Mouse (Mus musculus) T-cell, adult 2 months (primary cell): ENCODE data around the gene Ccdc63.
"Not testable (repeated sequence)": the region's sequence is repeated elsewhere in the genome, so short reads cannot be mapped to it uniquely, and the experiment has no call there.

Experiments used
- DNase-seq: peaks from one replicate; pipeline ENCODE4 v3.0.0; 2022; ENCODE audit warnings: low spot score

Gene Ccdc63

DNA sequence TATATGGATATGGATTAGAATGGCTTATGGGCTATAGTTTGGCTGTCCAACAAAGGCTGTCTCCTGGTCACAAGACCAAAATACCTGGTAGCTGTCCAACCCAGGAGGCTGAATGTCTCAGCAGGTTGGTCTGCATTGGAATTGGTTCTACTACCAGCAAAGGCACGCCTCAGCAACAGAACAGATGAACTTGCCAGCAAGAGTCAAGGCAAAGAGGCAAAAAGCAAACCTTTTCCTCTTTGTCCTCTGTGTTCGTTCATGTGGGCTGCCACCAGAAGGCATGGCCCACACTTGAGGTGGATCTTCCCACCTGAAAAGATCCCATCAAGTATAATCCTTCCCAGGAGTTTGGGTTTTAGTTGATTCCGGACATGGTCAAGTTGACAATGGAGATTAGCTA lies at the start of gene Ccdc63:
Gene Ccdc63 (minus strand): TSS at position 101 of the 400 bp plus-strand sequence.
- no peak for DNase-seq

DNA sequence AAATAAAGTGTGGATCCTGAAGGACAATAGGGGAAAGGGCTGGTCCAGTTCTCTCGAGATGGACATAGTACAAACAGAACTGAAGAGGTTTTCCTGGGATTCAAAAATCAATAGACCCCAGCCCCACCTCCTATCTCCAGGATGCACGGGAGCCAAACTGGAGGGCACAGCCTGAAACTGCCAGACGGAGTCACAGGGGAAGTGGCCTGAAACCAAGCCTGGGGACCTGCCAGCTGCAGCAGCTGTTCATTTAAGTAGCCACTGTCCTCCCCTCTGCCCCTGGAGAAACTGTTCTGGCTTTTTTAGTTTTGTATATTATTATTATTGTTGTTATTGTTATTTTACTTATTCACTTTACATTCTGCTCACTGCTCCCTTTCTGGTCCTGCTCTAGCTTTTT lies 48.5 kb upstream of the Ccdc63 start:
- DNase-seq = no peak

DNA sequence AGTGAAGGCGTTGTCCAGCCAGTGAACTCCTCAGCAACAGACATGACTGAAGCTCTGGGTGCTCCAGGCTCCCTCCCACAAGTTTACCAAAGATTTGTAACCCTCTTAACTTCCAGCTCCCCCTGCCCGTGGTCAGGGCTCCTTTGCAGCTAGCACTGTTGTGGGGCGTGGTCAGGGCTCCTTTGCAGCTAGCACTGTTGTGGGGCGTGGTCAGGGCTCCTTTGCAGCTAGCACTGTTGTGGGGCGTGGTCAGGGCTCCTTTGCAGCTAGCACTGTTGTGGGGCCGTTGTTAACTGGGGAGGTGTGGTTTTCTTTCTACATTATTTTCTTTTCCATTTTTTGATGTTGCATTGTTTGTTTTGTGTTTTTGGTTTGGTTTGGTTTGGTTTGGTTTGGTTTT lies 44.2 kb upstream of the Ccdc63 start:
- DNase-seq = not testable (repeated sequence)

DNA sequence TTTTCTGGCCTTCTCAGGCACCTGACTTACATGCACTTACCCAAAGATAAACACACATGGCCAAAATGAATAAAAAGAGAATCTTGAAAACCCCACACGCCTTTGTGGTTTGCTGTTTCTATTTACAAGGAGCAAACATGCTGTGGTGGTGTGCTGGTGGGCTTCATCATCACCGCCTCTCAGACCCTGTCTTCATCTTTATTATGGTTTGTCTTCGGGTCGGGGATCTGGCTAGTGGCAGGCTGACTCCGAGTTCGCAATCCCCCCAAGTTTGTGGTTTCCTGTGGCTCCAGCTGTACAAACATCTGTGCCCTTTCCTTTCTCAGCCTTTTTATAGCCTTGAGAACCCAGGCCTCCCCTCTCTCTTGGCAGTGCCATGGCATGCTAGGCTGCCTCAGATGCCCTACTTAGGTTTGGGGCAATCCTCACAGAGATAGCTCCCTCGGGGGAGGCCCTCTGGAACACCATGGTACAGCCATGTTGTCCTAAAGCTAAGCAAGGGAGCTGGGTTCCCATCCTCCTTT lies 43.7 kb upstream of the Ccdc63 start:
- DNase-seq = peak; percentile 34

DNA sequence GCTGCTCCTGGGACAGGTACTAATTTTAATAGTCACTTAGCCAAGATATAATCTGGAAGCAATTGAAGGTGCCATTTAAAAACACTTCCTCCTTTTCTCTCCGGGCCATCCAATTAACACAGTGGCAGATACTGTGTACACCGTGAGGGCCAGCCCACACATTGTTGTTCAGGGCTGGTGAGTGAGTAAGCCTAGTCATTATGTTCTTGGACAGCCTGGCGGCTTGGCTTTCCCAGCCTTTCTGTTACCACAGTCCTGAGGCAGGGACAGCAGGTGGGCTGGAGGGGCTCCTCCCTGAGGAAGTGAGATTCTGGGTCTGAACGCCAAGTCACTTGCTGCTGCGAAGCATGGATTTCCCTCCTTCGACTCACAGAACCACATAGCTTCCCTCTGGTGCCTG lies 39.0 kb upstream of the Ccdc63 start:
- no peak for DNase-seq

DNA sequence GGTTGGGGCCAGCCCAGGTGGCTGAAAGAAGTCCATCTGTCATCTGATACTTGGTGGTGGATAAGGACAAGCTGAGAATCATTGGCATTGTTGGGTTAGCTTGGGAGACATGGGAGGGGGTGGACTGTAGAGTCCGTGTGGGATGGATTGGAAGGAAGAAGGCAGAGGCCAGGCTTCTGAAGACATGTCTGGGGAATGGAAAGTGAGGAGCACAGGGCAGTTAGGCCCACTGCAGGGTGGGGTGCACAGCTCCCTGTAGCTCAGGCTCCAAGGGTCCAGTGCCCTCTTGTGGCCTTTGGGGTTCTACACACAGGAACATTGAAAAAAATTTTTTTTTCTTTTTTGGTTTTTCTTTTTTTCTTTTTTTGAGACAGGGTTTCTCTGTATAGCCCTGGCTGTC lies 35.8 kb upstream of the Ccdc63 start:
- DNase-seq = peak; percentile 71

DNA sequence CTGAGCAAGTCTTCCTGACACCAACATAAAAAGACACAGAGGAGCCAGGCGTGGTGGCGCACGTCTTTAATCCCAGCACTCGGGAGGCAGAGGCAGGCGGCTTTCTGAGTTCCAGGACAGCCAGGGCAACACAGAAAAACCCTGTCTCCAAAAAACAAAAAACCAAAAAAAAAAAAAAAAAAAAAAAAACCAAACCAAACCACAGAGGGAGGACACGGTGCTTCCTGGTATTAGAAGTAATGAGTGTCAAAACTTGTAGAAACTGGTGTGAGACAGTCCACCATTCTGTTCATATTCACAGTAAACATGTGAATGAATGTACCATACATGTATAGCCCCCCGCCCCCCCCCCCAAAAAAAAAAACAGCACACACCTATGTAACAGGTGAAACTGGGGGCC lies 35.3 kb upstream of the Ccdc63 start:
- DNase-seq = no peak

DNA sequence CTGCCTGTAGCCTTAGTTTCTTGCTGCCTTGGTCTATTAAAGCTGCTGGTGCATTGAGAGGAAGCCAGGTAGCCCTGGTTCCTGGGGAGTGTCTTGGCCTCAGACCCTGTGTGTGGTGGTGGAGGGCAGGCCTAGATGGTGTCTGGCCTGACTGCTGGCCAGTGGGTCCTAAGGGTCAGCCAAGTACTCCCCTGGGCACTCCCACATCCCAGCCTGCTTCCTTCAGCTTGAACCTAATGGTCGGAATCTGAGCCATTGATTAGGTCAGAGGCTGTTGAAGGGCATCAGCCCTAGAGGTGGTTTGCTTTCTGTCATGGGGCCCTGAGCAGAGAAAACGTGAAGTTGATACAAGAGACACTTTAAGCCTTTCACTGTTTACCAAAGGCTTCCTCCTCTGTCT lies 34.8 kb upstream of the Ccdc63 start:
- no peak for DNase-seq

DNA sequence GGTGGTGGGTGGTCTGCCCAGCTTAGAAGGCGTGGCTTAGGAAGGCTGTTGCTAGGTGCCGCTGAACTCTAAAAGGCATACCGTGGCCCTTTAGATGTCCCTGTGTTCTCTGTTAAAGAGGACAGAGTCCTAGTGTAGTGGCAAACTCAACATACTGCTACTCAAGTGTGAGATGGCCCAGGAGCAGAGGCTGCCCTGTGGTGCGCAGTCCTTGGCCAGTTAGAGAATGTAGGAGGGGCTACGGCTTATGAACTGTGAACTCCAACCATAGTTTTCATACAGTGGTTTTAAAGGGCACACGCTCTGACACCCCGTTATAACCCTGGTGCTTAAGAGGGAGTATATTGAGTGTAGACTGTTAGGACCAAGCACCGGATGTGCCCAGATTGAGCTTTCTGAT lies 30.4 kb upstream of the Ccdc63 start:
- no peak for DNase-seq

DNA sequence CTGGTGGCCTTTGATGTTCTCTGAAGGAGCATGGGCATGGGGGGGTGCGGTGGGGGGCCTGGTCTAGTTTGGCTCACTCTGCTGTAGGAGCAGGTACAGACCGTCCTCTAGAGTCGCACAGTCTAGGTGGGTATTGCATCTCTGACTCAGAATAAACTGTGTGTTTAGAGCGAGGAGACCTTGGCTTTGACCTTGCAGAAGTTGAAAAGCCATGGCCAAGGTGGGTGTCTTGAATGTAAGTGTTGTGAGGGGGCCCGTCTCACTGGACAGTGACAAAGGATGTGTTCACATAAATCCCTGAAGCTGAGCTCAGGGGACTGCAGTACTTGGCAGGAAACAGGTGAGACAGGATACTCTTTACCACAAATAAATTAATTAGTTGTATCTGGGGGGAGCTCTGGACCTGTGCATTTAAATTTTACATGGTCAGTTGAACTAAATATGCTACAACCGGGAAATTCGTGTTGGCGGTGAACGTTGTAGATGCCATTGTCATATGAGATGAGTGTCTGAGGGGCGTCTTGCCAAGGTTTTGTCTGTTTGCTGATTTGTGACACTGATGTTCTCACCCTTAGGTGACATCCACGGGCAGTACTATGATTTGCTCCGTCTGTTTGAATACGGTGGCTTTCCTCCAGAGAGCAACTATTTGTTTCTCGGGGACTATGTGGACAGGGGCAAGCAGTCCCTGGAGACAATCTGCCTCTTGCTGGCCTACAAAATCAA lies 27.9 kb upstream of the Ccdc63 start:
- no peak for DNase-seq

DNA sequence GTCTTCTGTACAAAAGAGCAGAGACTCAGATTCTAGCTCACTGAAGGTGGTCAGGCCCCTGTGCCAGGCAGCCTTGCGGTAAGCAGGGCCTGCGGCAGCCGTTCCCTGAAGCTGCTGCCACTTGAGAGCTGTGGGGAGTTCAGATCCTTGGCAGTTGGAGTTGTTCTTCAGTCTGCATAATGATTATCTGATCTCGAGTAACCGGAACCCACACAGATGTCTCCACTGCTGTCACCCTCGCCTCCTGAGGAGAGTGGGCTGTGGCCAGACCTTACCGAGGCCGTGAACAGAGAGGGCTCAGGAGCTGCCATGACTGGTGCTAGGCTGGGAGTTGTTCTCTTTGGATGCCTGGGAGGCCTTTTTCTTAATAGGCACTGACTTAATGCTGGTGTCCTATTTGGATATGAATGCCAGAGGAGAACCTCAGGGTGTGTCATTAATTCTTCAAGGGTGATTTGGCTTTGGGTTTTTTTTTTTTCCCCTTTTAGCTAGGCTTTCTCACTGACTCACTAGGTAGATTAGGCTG lies 26.1 kb upstream of the Ccdc63 start:
- peak; percentile 20 for DNase-seq

DNA sequence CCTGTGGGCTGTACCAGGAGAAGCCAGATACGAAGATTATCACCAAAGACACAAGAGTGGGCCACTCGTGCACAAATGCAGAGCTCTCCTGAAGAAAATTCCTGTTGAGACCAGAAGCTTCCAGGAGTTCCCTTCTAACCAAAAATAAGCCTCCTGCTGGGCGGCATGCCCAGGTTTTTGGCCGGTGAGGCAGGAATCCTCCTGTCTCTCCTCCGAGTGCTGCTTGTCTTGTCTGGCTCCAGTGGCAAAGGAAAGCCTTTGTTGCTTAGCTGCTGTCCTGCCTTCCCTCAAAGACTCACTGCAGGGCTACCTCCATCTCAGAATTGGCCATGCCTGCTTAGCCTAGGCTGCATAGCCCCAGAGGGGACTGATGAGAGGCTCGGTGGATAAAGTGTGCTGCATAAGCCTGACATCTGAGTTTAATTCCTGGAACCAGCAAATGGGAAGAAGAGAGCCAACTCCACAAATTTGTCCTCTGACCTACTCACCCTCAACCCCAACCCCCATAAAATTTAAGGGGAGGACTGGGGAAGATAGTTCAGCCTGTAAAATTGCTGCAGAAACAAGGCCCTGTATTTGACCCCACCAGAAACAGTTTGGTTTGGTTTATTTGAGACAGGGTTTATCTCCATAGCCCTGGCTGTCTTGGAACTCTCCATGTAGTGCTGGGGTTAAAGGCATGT lies 24.8 kb upstream of the Ccdc63 start:
- DNase-seq = no peak

DNA sequence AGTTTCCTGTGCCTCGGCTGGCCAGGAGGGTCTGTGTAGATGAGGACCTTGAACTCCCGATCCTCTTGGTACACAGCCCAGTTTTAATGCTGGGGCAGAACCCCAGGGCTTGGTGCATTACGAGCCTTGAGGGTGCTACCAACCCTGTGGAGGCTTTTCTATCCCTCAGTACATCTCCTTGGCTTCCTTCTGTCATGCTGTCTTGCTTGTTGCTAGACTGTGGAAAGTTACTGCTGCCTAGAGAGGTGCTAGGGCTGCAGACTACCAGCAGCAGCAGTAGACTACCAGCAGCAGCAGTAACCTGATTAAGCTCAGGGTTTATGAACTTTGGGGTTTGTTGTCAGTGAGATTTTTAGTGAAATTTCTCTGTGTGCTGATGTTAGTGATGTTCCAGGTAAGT lies 23.4 kb upstream of the Ccdc63 start:
- DNase-seq = no peak

DNA sequence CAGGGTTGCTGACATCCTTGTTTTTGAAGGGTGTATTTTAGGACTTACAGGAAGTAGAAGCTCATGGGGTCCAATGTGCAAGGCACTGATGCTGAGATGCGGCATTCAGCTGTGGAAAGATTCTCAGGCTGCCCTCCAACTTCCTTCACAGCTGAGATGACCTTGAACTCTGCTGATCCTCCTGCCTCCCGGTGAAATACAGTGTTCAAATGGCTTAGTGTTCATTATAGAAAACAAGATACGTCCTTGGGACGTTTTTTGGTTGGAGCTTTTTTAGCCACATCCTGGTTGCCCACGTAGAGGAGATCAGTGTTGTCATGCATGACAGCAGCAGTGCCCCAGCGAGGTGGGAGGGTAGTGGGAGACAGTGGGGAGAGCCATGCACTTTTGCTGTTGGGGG lies 22.6 kb upstream of the Ccdc63 start:
- DNase-seq = peak; percentile 81

DNA sequence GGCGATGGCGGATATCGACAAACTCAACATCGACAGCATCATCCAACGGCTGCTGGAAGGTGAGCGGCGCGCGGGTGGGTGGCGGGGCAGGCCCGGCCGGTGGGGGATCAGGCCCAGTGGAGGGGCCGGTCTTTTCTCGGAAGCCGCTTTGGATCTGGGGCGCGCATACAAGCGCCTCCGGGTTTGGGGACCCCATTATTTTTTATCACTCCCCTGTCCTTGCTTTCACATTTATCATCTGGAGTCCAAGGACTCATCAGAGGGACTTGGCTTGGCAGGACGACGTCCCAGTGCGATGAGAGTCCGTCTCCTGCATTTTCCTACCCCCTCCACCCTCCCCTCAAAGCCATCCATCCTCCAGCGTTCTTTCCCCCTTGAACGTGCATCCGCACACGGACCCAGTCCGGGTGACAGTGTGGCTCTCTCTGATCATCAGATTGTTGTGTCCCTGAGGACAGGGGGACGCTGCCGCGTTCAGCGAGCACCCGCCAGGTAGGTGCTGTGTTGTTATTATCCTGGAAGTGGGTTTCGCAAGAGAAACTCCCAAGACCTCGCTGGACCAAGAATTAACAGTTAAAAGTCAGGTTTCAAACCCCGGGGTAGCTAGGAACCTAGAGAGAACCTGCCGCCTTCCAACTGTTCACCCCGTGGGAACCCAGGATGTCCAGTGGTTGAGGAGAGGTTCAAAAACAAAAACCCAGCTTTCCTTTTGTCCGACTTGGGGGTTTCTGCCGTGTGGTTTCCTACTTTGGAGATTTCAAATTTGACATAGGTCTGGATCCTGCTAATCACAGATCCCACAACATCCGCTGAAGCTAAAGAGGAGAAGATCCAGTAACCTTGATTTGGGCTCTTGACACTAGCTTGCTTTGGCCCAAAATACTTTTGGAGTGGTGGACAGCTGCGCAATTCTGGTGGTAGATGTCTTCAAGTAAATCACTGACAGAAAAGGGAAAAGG lies 18.2 kb upstream of the Ccdc63 start:
- peak; percentile 24 for DNase-seq

DNA sequence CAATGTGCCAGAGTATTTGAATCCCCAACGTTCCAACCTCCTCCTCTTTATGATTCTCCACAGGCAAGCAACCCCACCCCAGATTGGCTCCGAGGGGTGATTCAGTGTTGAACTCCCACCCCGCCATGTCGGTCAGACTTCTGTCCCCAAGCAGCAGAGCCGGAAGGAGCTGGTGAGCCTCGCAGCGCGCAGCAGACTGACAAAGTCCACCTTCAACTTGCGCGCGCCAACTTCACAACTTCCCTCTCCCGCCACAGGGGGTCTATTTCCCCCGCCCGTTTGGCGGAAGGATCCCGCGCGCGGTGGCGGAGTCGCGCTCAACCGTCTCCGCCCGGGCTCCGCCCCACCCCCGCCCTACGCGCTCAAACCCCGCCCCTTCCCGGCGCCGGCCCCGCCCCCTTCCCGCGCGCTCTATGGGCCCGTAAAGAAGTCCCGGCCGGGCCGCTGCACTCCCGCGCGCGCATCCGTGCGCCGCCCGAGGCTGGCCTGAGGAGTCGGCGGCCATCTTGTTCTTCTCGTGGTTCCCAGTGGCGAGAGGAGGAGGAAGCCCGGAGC lies 17.3 kb upstream of the Ccdc63 start, which contains the start of gene Ppp1cc:
Gene Ppp1cc (plus strand): TSS at position 452 of the 555 bp plus-strand sequence.
- DNase-seq = peak; percentile 92

DNA sequence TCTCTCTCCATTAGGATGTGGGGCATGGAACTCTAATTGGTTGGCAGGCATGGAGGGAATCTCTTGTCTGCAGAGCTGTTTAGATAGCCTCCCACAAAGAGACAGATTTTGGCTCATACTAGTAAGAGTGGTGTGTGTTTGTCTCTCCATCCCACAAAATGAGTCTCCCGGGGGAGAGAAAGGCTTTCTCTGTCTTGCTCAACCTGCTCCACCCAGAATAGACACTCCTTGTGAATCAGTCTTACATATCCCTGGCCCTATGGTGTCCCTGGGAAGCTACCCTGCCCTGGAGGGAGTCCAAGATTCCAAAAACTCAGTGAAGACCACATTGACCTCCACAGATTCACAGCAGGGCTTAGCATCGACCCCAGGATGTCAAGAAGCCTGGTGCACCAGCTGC lies 15.9 kb upstream of the Ccdc63 start:
- DNase-seq = no peak

DNA sequence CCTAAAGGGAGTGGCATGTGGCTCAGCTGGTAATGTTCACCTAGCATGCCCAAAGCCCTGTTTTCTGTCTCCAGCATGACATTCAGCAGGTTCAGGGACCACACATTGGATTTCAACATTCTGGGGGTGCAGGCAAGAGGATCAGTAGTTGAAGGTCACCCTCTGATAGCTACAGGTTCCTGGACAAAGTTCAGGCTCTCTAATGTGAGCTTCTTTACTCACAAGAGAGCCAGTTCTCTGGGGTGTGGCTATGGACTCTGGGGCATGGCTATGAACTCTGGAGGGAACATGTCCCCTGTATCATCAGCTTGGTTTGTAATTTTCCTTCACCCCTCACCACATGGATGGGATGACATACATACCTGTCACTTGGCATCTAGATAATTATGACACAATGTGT lies 15.0 kb upstream of the Ccdc63 start:
- no peak for DNase-seq

DNA sequence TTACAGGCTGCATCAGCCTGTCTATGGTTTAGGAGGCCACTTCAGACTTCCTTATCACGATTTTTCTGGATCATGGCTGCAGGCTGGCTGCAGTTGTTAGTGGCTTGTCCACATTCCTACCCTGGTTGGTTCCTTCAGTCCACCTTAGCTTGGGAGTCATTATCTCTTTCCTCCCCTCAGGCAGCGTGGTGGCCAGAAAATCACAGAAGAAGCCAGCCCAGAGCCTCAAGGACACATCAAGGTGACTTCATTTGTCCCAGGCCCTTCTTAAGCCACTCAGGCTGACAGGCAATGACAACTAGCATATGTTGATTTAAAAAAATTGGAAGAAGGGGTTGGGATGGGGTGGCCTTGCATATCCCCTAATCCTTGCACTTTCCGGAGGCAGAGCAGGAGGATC lies 14.2 kb upstream of the Ccdc63 start:
- DNase-seq = no peak

DNA sequence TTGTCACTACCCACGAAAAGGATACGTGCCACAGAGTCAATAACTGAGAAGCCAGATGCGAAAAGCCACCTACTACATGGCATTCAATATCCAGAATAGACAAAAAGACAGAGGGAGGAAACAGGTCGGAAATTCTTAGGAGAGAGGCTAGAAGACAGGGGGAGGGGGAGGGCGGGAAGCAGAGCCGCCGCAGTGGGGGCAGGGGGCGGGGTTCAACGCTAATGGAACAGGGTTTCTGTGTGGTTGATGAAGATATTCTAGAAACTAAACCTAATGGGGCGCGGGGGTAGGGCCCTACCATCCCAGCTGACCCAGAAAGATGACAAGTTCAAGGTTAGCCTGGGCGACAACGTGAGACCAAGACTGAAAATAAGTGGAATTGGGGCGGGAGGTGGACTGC lies 13.4 kb upstream of the Ccdc63 start:
- no peak for DNase-seq

DNA sequence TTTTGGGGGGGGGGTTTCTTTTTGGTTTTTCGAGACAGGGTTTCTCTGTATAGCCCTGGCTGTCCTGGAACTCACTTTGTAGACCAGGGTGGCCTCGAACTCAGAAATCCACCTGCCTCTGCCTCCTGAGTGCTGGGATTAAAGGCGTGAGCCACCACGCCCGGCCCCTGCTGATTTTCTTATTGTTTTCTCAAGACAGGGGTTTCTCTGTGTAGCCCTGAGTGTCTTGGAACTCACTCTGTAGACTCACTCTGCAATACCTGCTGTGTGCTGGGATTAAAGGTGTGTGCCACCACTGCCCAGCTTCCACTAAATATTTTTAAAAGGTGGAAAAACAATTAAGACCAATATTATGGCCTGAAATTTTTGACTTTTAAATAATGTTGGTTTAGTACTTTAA lies 11.9 kb upstream of the Ccdc63 start:
- not testable (repeated sequence) for DNase-seq

DNA sequence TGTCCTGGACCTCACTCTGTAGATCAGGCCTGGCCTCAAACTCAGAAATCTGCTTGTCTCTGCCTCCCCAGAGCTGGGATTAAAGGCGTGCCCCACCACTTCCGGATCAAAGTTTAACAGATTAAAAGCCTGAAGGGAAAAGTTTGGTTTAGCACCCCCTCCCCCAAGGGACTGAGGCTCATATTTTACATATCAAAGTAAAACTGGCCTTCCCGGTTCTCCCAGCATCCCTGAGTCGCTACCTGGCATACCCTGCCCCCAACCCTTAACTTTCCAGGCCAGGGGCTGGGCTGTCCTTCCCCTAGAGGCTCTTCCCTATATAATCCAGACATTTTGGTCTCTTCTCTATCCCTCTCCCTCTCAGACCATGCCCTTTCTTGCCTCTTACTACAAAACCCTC lies 8.6 kb upstream of the Ccdc63 start:
- no peak for DNase-seq
